Mouse (Mus musculus) bone marrow macrophage, adult 2 months (primary cell): ENCODE results near the gene Grm4. TPM values are rescaled to one million over a fixed set of nuclear protein-coding genes. Genes with fewer than 3 reads are reported as not detected.
A peak's percentile ranks its signal among the peaks of the same experiment; 100 is the strongest.

ENCODE experiments used
- H3K27ac ChIP-seq: 2 replicates; pipeline ENCODE4 v1.5.1; 2012; ENCODE audit warnings: low read depth, low read length; ENCODE audit not compliant: insufficient read depth
- H3K4me1 ChIP-seq: 2 replicates; pipeline ENCODE4 v1.6.1; 2012; ENCODE audit warnings: low read length; ENCODE audit not compliant: control insufficient read depth, insufficient read depth
- H3K4me3 ChIP-seq: 2 replicates; pipeline ENCODE4 v1.5.1; 2012; ENCODE audit warnings: mild to moderate bottlenecking, low read length, moderate library complexity; ENCODE audit not compliant: insufficient read depth
- CTCF ChIP-seq: IDR thresholded peaks from 2 replicates; pipeline ENCODE4 v1.5.1; 2012; ENCODE audit warnings: low read depth, mild to moderate bottlenecking, low read length, moderate library complexity
- POLR2A ChIP-seq: IDR thresholded peaks from 2 replicates; pipeline ENCODE4 v1.6.1; 2012; ENCODE audit warnings: mild to moderate bottlenecking, low read depth, low read length, borderline replicate concordance
- polyA plus RNA-seq: library from polyadenylated mRNA; stranded (reverse); fragments of >200 nt; gene quantifications from 2 replicates; pipeline ENCODE4 v1.2.4, GENCODE M21; 2012; ENCODE audit not compliant: missing spikeins, insufficient read depth, insufficient read length

The Grm4 gene
- polyA plus RNA-seq, 1 experiment, result not detected

GRCm38 (mm10) chr17:27534718-27535117 lies 13.5 kb upstream of the Grm4 start:
- peak; percentile 72 for TF ChIP-seq CTCF
- TF ChIP-seq POLR2A, result no peak
- Histone ChIP-seq H3K4me3 (no peak overlapping the region), H3K27ac (no peak overlapping the region)

GRCm38 (mm10) chr17:27533354-27533753 lies 12.2 kb upstream of the Grm4 start:
- Histone ChIP-seq H3K4me1 (no peaks in the 10 kb centered on the region), H3K4me3 (no peak overlapping the region), H3K27ac (no peak overlapping the region)
- TF ChIP-seq CTCF (no peak), POLR2A (no peak)

More at GRCm38 (mm10) chr17:27534718-27535117, 13.5 kb upstream of the Grm4 start:
- no peaks in the 10 kb centered on the region; the same call in 1 of the 2 replicates for H3K4me1 ChIP-seq

GRCm38 (mm10) chr17:27532095-27532494 lies 10.9 kb upstream of the Grm4 start:
- TF ChIP-seq CTCF, result no peak
- TF ChIP-seq POLR2A, result no peak
- H3K4me1 ChIP-seq, result peaks cover 3% of the 10 kb centered on the region; the same call in 1 of the 2 replicates
- H3K4me3 ChIP-seq, result no peak overlapping the region
- no peak overlapping the region for H3K27ac ChIP-seq

- TF ChIP-seq POLR2A (no peak), CTCF (no peak)
- Histone ChIP-seq H3K4me3 (no peak overlapping the region), H3K4me1 (peaks cover 6% of the 10 kb centered on the region), H3K27ac (no peak overlapping the region)
Measured at GRCm38 (mm10) chr17:27528767-27529166, 7.6 kb upstream of the Grm4 start.

- no peak for TF ChIP-seq POLR2A
- TF ChIP-seq CTCF, result peak; percentile 41; the same call in 1 of the 2 replicates
- no peak overlapping the region for H3K27ac ChIP-seq
- H3K4me1 ChIP-seq, result peaks cover 6% of the 10 kb centered on the region
- H3K4me3 ChIP-seq, result no peak overlapping the region
Measured at GRCm38 (mm10) chr17:27528030-27528429, 6.8 kb upstream of the Grm4 start.

GRCm38 (mm10) chr17:27527188-27527587 lies 6.0 kb upstream of the Grm4 start:
- no peak overlapping the region for H3K4me3 ChIP-seq
- 0 out of 2 replicates have a peak overlapping the region, but pooled peaks have one; percentile 13 for H3K27ac ChIP-seq
- H3K4me1 ChIP-seq, result peaks cover 6% of the 10 kb centered on the region
- TF ChIP-seq CTCF (no peak), POLR2A (no peak)

GRCm38 (mm10) chr17:27523121-27523520 lies 1.9 kb upstream of the Grm4 start:
- no peak overlapping the region for H3K4me3 ChIP-seq

GRCm38 (mm10) chr17:27520557-27520956 lies 646 bp downstream of the Grm4 start:
- TF ChIP-seq POLR2A, result no peak
- peak; percentile 93 for TF ChIP-seq CTCF
- no peak overlapping the region for H3K4me3 ChIP-seq
- no peak overlapping the region for H3K27ac ChIP-seq
- H3K4me1 ChIP-seq, result no peaks in the 10 kb centered on the region

More at GRCm38 (mm10) chr17:27523121-27523520, 1.9 kb upstream of the Grm4 start:
- Histone ChIP-seq H3K4me1 (peaks cover 6% of the 10 kb centered on the region), H3K27ac (no peak overlapping the region)
- TF ChIP-seq POLR2A, result no peak
- no peak for TF ChIP-seq CTCF

GRCm38 (mm10) chr17:27518700-27519595 lies 2.3 kb downstream of the Grm4 start:
- TF ChIP-seq POLR2A, result no peak
- no peak for TF ChIP-seq CTCF
- H3K4me3 ChIP-seq, result no peak overlapping the region
- no peak overlapping the region for H3K27ac ChIP-seq
- H3K4me1 ChIP-seq, result no peaks in the 10 kb centered on the region

GRCm38 (mm10) chr17:27518296-27518695 lies 2.9 kb downstream of the Grm4 start:
- no peak overlapping the region for H3K4me3 ChIP-seq
- TF ChIP-seq CTCF (no peak), POLR2A (no peak)
- H3K4me1 ChIP-seq, result no peaks in the 10 kb centered on the region
- no peak overlapping the region for H3K27ac ChIP-seq
